Mouse (Mus musculus): ENCODE measurements at regions not wholly inside any gene's neighbourhood (a gene's known extent, or its start where the extent isn't known, plus 50 kb on each side); places are given as distances from the start of the nearest gene placed in this dataset.

DNA sequence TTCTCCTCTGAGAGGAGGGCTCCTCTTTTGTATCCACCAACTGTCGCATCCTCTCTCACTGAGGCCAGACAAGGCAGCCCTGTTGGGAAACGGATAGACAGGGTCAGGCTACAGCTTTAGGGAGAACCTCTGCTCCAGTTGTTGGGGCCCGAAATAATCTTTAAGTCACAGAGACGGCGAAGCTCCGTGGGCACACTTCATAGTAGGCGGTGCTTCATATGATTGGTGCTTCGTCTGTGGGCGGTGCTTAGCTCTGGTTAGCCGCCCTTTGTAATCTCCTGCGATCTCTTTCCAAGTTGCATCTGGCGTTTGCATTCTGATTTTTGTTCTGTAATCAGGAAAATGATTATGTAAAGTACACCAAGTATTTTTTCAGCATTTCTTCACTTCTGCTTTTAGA, 67.2 kb downstream of the Hlx start:
- no peak for TF ChIP-seq POLR2A (IDR thresholded peaks at IDR 0.05; ENCODE audit: insufficient read depth, low read length)
- TF ChIP-seq EP300 (IDR thresholded peaks at IDR 0.05; ENCODE audit: insufficient read depth, low read depth, low read length) = no peak

All from ES-Bruce4 (cell line).